ENCODE assay signal across 16 mouse cellular contexts in the genomic region with DNA sequence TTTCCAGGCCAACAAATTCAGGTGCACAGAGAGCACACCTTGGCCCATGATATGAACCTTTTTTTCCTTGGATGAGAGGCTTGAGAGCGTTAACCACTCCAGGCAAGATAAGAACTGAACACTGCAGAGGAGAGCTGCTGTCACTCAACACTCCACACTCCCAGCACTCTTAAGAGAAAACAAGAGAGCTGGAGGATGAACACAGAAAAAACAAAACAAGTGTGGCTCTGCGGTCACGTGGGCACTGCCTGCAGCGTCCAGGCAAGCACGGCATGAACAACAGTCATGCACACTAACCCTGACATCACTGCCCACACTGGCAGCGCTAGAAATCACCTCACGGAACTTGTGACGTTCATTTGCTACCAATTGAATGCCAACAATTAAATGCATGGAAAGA. TPM values are rescaled to one million over a fixed set of nuclear protein-coding genes. Genes with fewer than 3 reads are reported as not detected.
DNase-seq lines count a peak whose midpoint lies in the region; ATAC-seq and TF ChIP-seq lines count a peak whose summit lies in the region.
"Had no signal": no experiment of that assay in that cellular context is flagged by ENCODE, and none has a peak within 500 bp of the region (broad histone marks: within the 10 kb centered on the region; RNA-seq: fewer than 3 reads in every experiment).

No protein-coding gene starts in this region.

- DNase-seq in gastrocnemius, adult 2 months = no peak
- no peak for DNase-seq in gastrocnemius, postnatal 4 days (ENCODE audit: low spot score in 2 of 2)
- peak; percentile 9 for DNase-seq in lung, adult 2 months
- no peak for DNase-seq in lung, postnatal 10 days
- DNase-seq in kidney, postnatal 10 days = peak; percentile 32
- DNase-seq in cerebellum, postnatal 14 days = no peak
- DNase-seq in midbrain, embryonic 14.5 days = no peak
- DNase-seq: cerebellum, postnatal 36 days; retina, postnatal 1 day; thymus, adult 18-20 months had no signal

- H3K9ac ChIP-seq in midbrain, embryonic 14.5 days (replicated peaks; ENCODE audit: low read length) = no peak overlapping the region
- no peak overlapping the region for H3K9ac ChIP-seq in forebrain, embryonic 15.5 days (replicated peaks)
- H3K9ac ChIP-seq: embryonic facial prominence, embryonic 13.5 days; limb, embryonic 13.5 days; neural tube, embryonic 12.5 days had no signal

- no peaks in the 10 kb centered on the region for H3K36me3 ChIP-seq in midbrain, embryonic 14.5 days (ENCODE audit: control insufficient read depth, insufficient read depth, low read length)
- no peaks in the 10 kb centered on the region for H3K36me3 ChIP-seq in forebrain, embryonic 15.5 days
- H3K36me3 ChIP-seq: embryonic facial prominence, embryonic 13.5 days; limb, embryonic 13.5 days; midbrain, embryonic 10.5 days; neural tube, embryonic 12.5 days had no signal

- intact Hi-C loops in gastrocnemius, adult 2 months (cut with DNase I) = loop anchor here (5.0 kb wide), 1 partner anchor 55 kb away; no protein-coding TSS in a partner anchor

- H3K27me3 ChIP-seq in midbrain, embryonic 14.5 days (ENCODE audit: control insufficient read depth, insufficient read depth, low read length) = no peaks in the 10 kb centered on the region
- no peaks in the 10 kb centered on the region for H3K27me3 ChIP-seq in forebrain, embryonic 15.5 days
- H3K27me3 ChIP-seq: embryonic facial prominence, embryonic 13.5 days; limb, embryonic 13.5 days; neural tube, embryonic 12.5 days had no signal

- H3K9me3 ChIP-seq in midbrain, embryonic 14.5 days (ENCODE audit: control insufficient read depth, low read length) = no peaks in the 10 kb centered on the region
- no peaks in the 10 kb centered on the region for H3K9me3 ChIP-seq in forebrain, embryonic 15.5 days
- H3K9me3 ChIP-seq: embryonic facial prominence, embryonic 13.5 days; limb, embryonic 13.5 days; midbrain, embryonic 10.5 days; neural tube, embryonic 12.5 days had no signal

- H3K4me3 ChIP-seq in gastrocnemius, adult 2 months = no peak overlapping the region
- no peak overlapping the region for H3K4me3 ChIP-seq in lung, adult 2 months (replicated peaks; ENCODE audit: extremely low read depth, low read depth, low read length)
- H3K4me3 ChIP-seq in midbrain, embryonic 14.5 days (replicated peaks; ENCODE audit: low read depth, low read length) = no peak overlapping the region
- H3K4me3 ChIP-seq in forebrain, embryonic 15.5 days = no peak overlapping the region
- H3K4me3 ChIP-seq: embryonic facial prominence, embryonic 13.5 days; limb, embryonic 13.5 days; midbrain, embryonic 10.5 days; neural tube, embryonic 12.5 days had no signal

- no peak overlapping the region for H3K4me2 ChIP-seq in midbrain, embryonic 14.5 days (ENCODE audit: low read length)
- no peak overlapping the region for H3K4me2 ChIP-seq in forebrain, embryonic 15.5 days (replicated peaks)
- H3K4me2 ChIP-seq: embryonic facial prominence, embryonic 13.5 days; limb, embryonic 13.5 days; neural tube, embryonic 12.5 days had no signal

- no peak for TF ChIP-seq POLR2A in lung, adult 2 months (IDR thresholded peaks at IDR 0.05; ENCODE audit: borderline replicate concordance, extremely low read depth, low read depth, low read length)

- H3K4me1 ChIP-seq in lung, adult 2 months (ENCODE audit: control insufficient read depth, insufficient read depth, low read length) = peaks cover 12% of the 10 kb centered on the region
- peaks cover 16% of the 10 kb centered on the region for H3K4me1 ChIP-seq in midbrain, embryonic 14.5 days (ENCODE audit: control insufficient read depth, insufficient read depth, low read length)
- peaks cover 28% of the 10 kb centered on the region for H3K4me1 ChIP-seq in forebrain, embryonic 15.5 days

- no peak for ATAC-seq in midbrain, embryonic 14.5 days (ENCODE audit: low FRiP score, low TSS enrichment)
- no peak for ATAC-seq in forebrain, embryonic 15.5 days (replicated peaks)
- ATAC-seq: forebrain, embryonic 16.5 days had no signal

- peak overlapping the region; percentile 95; the same call in 1 of the 2 replicates for H3K27ac ChIP-seq in gastrocnemius, adult 2 months
- H3K27ac ChIP-seq in midbrain, embryonic 14.5 days (replicated peaks; ENCODE audit: low read depth, low read length) = no peak overlapping the region
- H3K27ac ChIP-seq in forebrain, embryonic 15.5 days (replicated peaks) = no peak overlapping the region
- H3K27ac ChIP-seq: embryonic facial prominence, embryonic 13.5 days; limb, embryonic 13.5 days; midbrain, embryonic 10.5 days; neural tube, embryonic 12.5 days had no signal

- WGBS in lung, adult 2 months = 57% methylated on average over 8 of the region's 8 CpGs
- WGBS in midbrain, embryonic 14.5 days = 82% methylated on average over 8 of the region's 8 CpGs
- WGBS in forebrain, embryonic 15.5 days = 82% methylated on average over 8 of the region's 8 CpGs

- no peak for TF ChIP-seq CTCF in gastrocnemius, adult 2 months (IDR thresholded peaks at IDR 0.05)
- TF ChIP-seq CTCF in lung, adult 2 months (IDR thresholded peaks at IDR 0.05; ENCODE audit: insufficient read depth, low read length) = no peak

RNA-seq across cellular contexts. Expression of a gene that starts 3.3 kb away (rescaled TPM):
- total RNA-seq in gastrocnemius, adult 2 months (2021) = 10 to 100 TPM; 13.0 to 13.4 TPM
- 10 to 100 TPM in 1 of 2 experiments, 1 to 10 TPM in 1; 9.1 to 11.0 TPM for total RNA-seq in gastrocnemius, postnatal 4 days (2021)
- 8.3 TPM in 2 replicates for polyA plus RNA-seq in lung, adult 2 months (2012; rRNA removed)
- polyA plus RNA-seq in midbrain, embryonic 14.5 days (2014; fragmentation: Nextera tagmentation; extraction: Ambion mirVana) = 41.6 and 45.0 TPM in 2 replicates
- 40.5 and 43.9 TPM in 2 replicates for polyA plus RNA-seq in forebrain, embryonic 15.5 days (2015; fragmentation: Nextera tagmentation; extraction: Ambion mirVana)

Comparison
In these comparisons a context has a peak if more than half of its experiments do, and no peak if none do; other contexts are left out.
1. DNase-seq: peak in lung, adult 2 months (single experiment) and kidney, postnatal 10 days (single experiment); none in gastrocnemius, adult 2 months (single experiment), gastrocnemius, postnatal 4 days (0 of 2), lung, postnatal 10 days (single experiment), cerebellum, postnatal 14 days (0 of 2) and midbrain, embryonic 14.5 days (single experiment).